Mouse (Mus musculus) limb, embryonic 12.5 days (tissue): ENCODE results near the gene Actr10. TPM values are rescaled to one million over a fixed set of nuclear protein-coding genes. Genes with fewer than 3 reads are reported as not detected.

Experiments used
- ATAC-seq: fragments of 200-750 bp; cut with Nextera tagmentation; 2 replicates; pipeline ENCODE4 v1.8.0; 2017; ENCODE audit warnings: low read depth, moderate TSS enrichment; ENCODE audit not compliant: insufficient number of reproducible peaks, insufficient read depth, low FRiP score, low TSS enrichment
- H3K27ac ChIP-seq: fragments of 300-500 bp; sonication (generic); 2 replicates; pipeline ENCODE4 v1.5.1; 2016; ENCODE audit warnings: mild to moderate bottlenecking, moderate library complexity
- H3K27me3 ChIP-seq: fragments of 300-500 bp; sonication (generic); 2 replicates; pipeline ENCODE4 v1.6.1; 2016; ENCODE audit warnings: mild to moderate bottlenecking, moderate library complexity
- H3K36me3 ChIP-seq: fragments of 300-500 bp; sonication (generic); 2 replicates; pipeline ENCODE4 v1.6.1; 2016; ENCODE audit warnings: mild to moderate bottlenecking, moderate library complexity
- H3K4me1 ChIP-seq: fragments of 300-500 bp; sonication (generic); replicated peaks from 2 replicates; pipeline ENCODE4 v1.6.1; 2016
- H3K4me2 ChIP-seq: fragments of 300-500 bp; sonication (generic); 2 replicates; pipeline ENCODE4 v1.6.1; 2016; ENCODE audit warnings: mild to moderate bottlenecking, moderate library complexity
- H3K4me3 ChIP-seq: fragments of 300-500 bp; sonication (generic); replicated peaks from 2 replicates; pipeline ENCODE4 v1.5.1; 2016; ENCODE audit warnings: mild to moderate bottlenecking
- H3K9ac ChIP-seq: fragments of 300-500 bp; sonication (generic); replicated peaks from 2 replicates; pipeline ENCODE4 v1.6.1; 2016; ENCODE audit warnings: mild to moderate bottlenecking, moderate library complexity
- H3K9me3 ChIP-seq: fragments of 300-500 bp; sonication (generic); 2 replicates; pipeline ENCODE4 v1.6.1; 2016; ENCODE audit warnings: mild to moderate bottlenecking, moderate library complexity
- WGBS: fragments of 180-500 bp; shearing (Covaris S2); methylation state at CpG from one replicate; pipeline ENCODE4 v1.1.7; 2016; 5-methylcytosine and 5-hydroxymethylcytosine counted together
- polyA plus RNA-seq: library from polyadenylated mRNA; unstranded; fragments of >200 nt; fragmentation: Nextera tagmentation; extraction: Ambion mirVana; gene quantifications from 2 replicates; pipeline ENCODE4 v1.2.1, GENCODE M21; 2016

The Actr10 gene
- polyA plus RNA-seq, 1 experiment from 2014 or later: 249 TPM

- no peak overlapping the region for H3K9ac ChIP-seq
- H3K9me3 ChIP-seq: 0 out of 2 replicates have a peak, but pooled peaks cover 6% of the 10 kb centered on the region
- H3K27me3 ChIP-seq: no peaks in the 10 kb centered on the region
- H3K4me2 ChIP-seq: no peak overlapping the region
- H3K27ac ChIP-seq: no peak overlapping the region
- 13% methylated on average over 9 of the region's 9 CpGs for WGBS
- no peak for ATAC-seq
- H3K36me3 ChIP-seq: no peaks in the 10 kb centered on the region
- peaks cover 13% of the 10 kb centered on the region; the same call in 1 of the 2 replicates for H3K4me1 ChIP-seq
- no peak overlapping the region for H3K4me3 ChIP-seq
Observed at GRCm38 (mm10) chr12:70910241-70910720, 27.4 kb upstream of the Actr10 start.

GRCm38 (mm10) chr12:70911029-70911428, 26.6 kb upstream of the Actr10 start:
- no peak overlapping the region for H3K9ac ChIP-seq
- ATAC-seq: peak; percentile 66; the same call in 1 of the 2 replicates

GRCm38 (mm10) chr12:70911676-70912379, 25.8 kb upstream of the Actr10 start:
- Histone ChIP-seq H3K9me3 (no peaks in the 10 kb centered on the region), H3K36me3 (no peaks in the 10 kb centered on the region), H3K27ac (no peak overlapping the region), H3K4me3 (no peak overlapping the region), H3K9ac (no peak overlapping the region), H3K4me1 (peaks cover 13% of the 10 kb centered on the region; the same call in 1 of the 2 replicates), H3K27me3 (no peaks in the 10 kb centered on the region), H3K4me2 (no peak overlapping the region)
- 77% methylated on average over 17 of the region's 17 CpGs for WGBS
- ATAC-seq: no peak

More at GRCm38 (mm10) chr12:70911029-70911428, 26.6 kb upstream of the Actr10 start:
- Histone ChIP-seq H3K4me1 (peaks cover 13% of the 10 kb centered on the region; the same call in 1 of the 2 replicates), H3K9me3 (0 out of 2 replicates have a peak, but pooled peaks cover 3% of the 10 kb centered on the region), H3K4me2 (no peak overlapping the region), H3K27me3 (no peaks in the 10 kb centered on the region), H3K36me3 (no peaks in the 10 kb centered on the region), H3K27ac (no peak overlapping the region), H3K4me3 (no peak overlapping the region)
- 9% methylated on average over 5 of the region's 5 CpGs for WGBS

GRCm38 (mm10) chr12:70913429-70913828, 24.2 kb upstream of the Actr10 start:
- Histone ChIP-seq H3K4me3 (no peak overlapping the region), H3K27ac (no peak overlapping the region), H3K36me3 (no peaks in the 10 kb centered on the region), H3K27me3 (no peaks in the 10 kb centered on the region), H3K9ac (no peak overlapping the region), H3K4me2 (no peak overlapping the region), H3K4me1 (0 out of 2 replicates have a peak, but pooled peaks cover 4% of the 10 kb centered on the region), H3K9me3 (no peaks in the 10 kb centered on the region)
- ATAC-seq: no peak
- 53% methylated on average over 3 of the region's 3 CpGs for WGBS

GRCm38 (mm10) chr12:70914387-70914786, 23.3 kb upstream of the Actr10 start:
- Histone ChIP-seq H3K4me3 (no peak overlapping the region), H3K9me3 (no peaks in the 10 kb centered on the region), H3K4me1 (0 out of 2 replicates have a peak, but pooled peaks cover 4% of the 10 kb centered on the region), H3K27ac (no peak overlapping the region), H3K27me3 (no peaks in the 10 kb centered on the region), H3K9ac (no peak overlapping the region), H3K4me2 (no peak overlapping the region), H3K36me3 (no peaks in the 10 kb centered on the region)
- no peak for ATAC-seq
- WGBS: 51% methylated on average over 11 of the region's 11 CpGs

- no peaks in the 10 kb centered on the region for H3K27me3 ChIP-seq
- no peaks in the 10 kb centered on the region for H3K4me1 ChIP-seq
- H3K4me3 ChIP-seq: no peak overlapping the region
- H3K9ac ChIP-seq: no peak overlapping the region
- H3K27ac ChIP-seq: no peak overlapping the region
- no peaks in the 10 kb centered on the region for H3K36me3 ChIP-seq
- H3K9me3 ChIP-seq: 0 out of 2 replicates have a peak, but pooled peaks cover 6% of the 10 kb centered on the region
- no peak overlapping the region for H3K4me2 ChIP-seq
- no peak for ATAC-seq
- WGBS: 89% methylated on average over 4 of the region's 4 CpGs
Observed at GRCm38 (mm10) chr12:70929781-70930180, 7.9 kb upstream of the Actr10 start.

- 33% methylated on average over 8 of the region's 12 CpGs for WGBS
- Histone ChIP-seq H3K27me3 (no peaks in the 10 kb centered on the region), H3K9ac (peak overlapping the region; percentile 45), H3K4me1 (0 out of 2 replicates have a peak, but pooled peaks cover 4% of the 10 kb centered on the region), H3K9me3 (0 out of 2 replicates have a peak, but pooled peaks cover 4% of the 10 kb centered on the region), H3K4me2 (peak overlapping the region; percentile 65), H3K4me3 (peak overlapping the region; percentile 82), H3K36me3 (peaks cover 9% of the 10 kb centered on the region; the same call in 1 of the 2 replicates), H3K27ac (peak overlapping the region; percentile 87)
- no peak for ATAC-seq
Observed at GRCm38 (mm10) chr12:70937150-70937549, 507 bp upstream of the Actr10 start.

- no peak for ATAC-seq
- H3K36me3 ChIP-seq: peaks cover 37% of the 10 kb centered on the region
- 97% methylated on average over 7 of the region's 7 CpGs for WGBS
Observed at GRCm38 (mm10) chr12:70940806-70941205, 3.1 kb downstream of the Actr10 start.

GRCm38 (mm10) chr12:70944181-70944580, 6.5 kb downstream of the Actr10 start:
- ATAC-seq: no peak
- Histone ChIP-seq H3K4me2 (no peak overlapping the region), H3K9me3 (no peaks in the 10 kb centered on the region), H3K36me3 (peaks cover 67% of the 10 kb centered on the region), H3K27ac (no peak overlapping the region), H3K4me3 (no peak overlapping the region), H3K9ac (no peak overlapping the region), H3K4me1 (no peaks in the 10 kb centered on the region), H3K27me3 (no peaks in the 10 kb centered on the region)
- WGBS: 91% methylated on average over 5 of the region's 5 CpGs

More at GRCm38 (mm10) chr12:70940806-70941205, 3.1 kb downstream of the Actr10 start:
- H3K27me3 ChIP-seq: no peaks in the 10 kb centered on the region
- no peak overlapping the region for H3K9ac ChIP-seq
- H3K4me2 ChIP-seq: no peak overlapping the region
- no peak overlapping the region for H3K27ac ChIP-seq
- no peaks in the 10 kb centered on the region for H3K9me3 ChIP-seq
- H3K4me1 ChIP-seq: 0 out of 2 replicates have a peak, but pooled peaks cover 4% of the 10 kb centered on the region
- no peak overlapping the region for H3K4me3 ChIP-seq

GRCm38 (mm10) chr12:70946585-70947256, 9.1 kb downstream of the Actr10 start:
- H3K27me3 ChIP-seq: no peaks in the 10 kb centered on the region
- H3K36me3 ChIP-seq: peaks cover 77% of the 10 kb centered on the region
- H3K9me3 ChIP-seq: no peaks in the 10 kb centered on the region
- no peak overlapping the region for H3K27ac ChIP-seq
- no peak for ATAC-seq
- no peaks in the 10 kb centered on the region for H3K4me1 ChIP-seq
- no peak overlapping the region for H3K4me3 ChIP-seq
- no peak overlapping the region for H3K4me2 ChIP-seq
- 93% methylated on average over 10 of the region's 10 CpGs for WGBS
- H3K9ac ChIP-seq: no peak overlapping the region

GRCm38 (mm10) chr12:70958640-70959039, 21.0 kb downstream of the Actr10 start:
- Histone ChIP-seq H3K4me1 (no peaks in the 10 kb centered on the region), H3K27me3 (no peaks in the 10 kb centered on the region), H3K4me2 (no peak overlapping the region), H3K27ac (no peak overlapping the region), H3K36me3 (peaks cover 89% of the 10 kb centered on the region), H3K9ac (no peak overlapping the region), H3K4me3 (no peak overlapping the region), H3K9me3 (no peaks in the 10 kb centered on the region)
- no peak for ATAC-seq
- whole genome bisulfite sequencing: 88% methylated on average over 4 of the region's 4 CpGs
